Mouse (Mus musculus) spleen, adult 2 months (tissue): ENCODE measurements around the gene Plekha6. TPM values are rescaled to one million over a fixed set of nuclear protein-coding genes. Genes with fewer than 3 reads are reported as not detected.

Experiments
- DNase-seq, 2 experiments: peaks; one replicate each; pipeline versions ENCODE4 v3.0.0 to v3.0.0-alpha.2; 2012 to 2021; ENCODE audit warnings: low spot score in 2 of 2, low read depth in 1 of 2
- H3K27ac ChIP-seq: fragments of 200-500 bp; 2 replicates; pipeline ENCODE4 v1.5.1; 2012; ENCODE audit warnings: low read length, inconsistent platforms; ENCODE audit not compliant: insufficient read depth
- H3K27me3 ChIP-seq: fragments of 200-500 bp; 2 replicates; pipeline ENCODE4 v1.6.1; 2012; ENCODE audit warnings: mild to moderate bottlenecking, moderate library complexity, low read length, inconsistent platforms; ENCODE audit not compliant: control insufficient read depth, insufficient read depth
- H3K36me3 ChIP-seq: fragments of 200-500 bp; 2 replicates; pipeline ENCODE4 v1.6.1; 2012; ENCODE audit warnings: mild to moderate bottlenecking, low read length, inconsistent platforms; ENCODE audit not compliant: control insufficient read depth, insufficient read depth
- H3K4me1 ChIP-seq: fragments of 200-500 bp; 2 replicates; pipeline ENCODE4 v1.6.1; 2011; ENCODE audit warnings: inconsistent platforms; ENCODE audit not compliant: control insufficient read depth, insufficient read depth, insufficient read length
- H3K4me3 ChIP-seq: fragments of 200-500 bp; 2 replicates; pipeline ENCODE4 v1.5.1; 2011; ENCODE audit warnings: mild to moderate bottlenecking, inconsistent platforms; ENCODE audit not compliant: insufficient read depth, insufficient read length; ENCODE audit errors: extremely low read depth
- CTCF ChIP-seq: fragments of 200-500 bp; IDR thresholded peaks from 2 replicates; pipeline ENCODE4 v1.5.1; 2011; ENCODE audit warnings: mild to moderate bottlenecking, inconsistent platforms; ENCODE audit not compliant: insufficient read depth, insufficient read length, insufficient replicate concordance; ENCODE audit errors: extremely low read depth
- POLR2A ChIP-seq: fragments of 200-500 bp; IDR thresholded peaks from 2 replicates; pipeline ENCODE4 v1.6.1; 2011; ENCODE audit warnings: low read depth, low read length, inconsistent platforms
- WGBS: fragments of 180-500 bp; shearing (Covaris S2); methylation state at CpG from one replicate; pipeline ENCODE4 v1.1.7; 2018; 5-methylcytosine and 5-hydroxymethylcytosine counted together
- polyA plus RNA-seq: library from polyadenylated mRNA; depleted of rRNA; stranded (reverse); fragments of >200 nt; gene quantifications from 2 replicates; pipeline ENCODE4 v1.2.3, GENCODE M21; 2012

The Plekha6 gene
- polyA plus RNA-seq, 1 experiment, result 26.0 TPM

DNA sequence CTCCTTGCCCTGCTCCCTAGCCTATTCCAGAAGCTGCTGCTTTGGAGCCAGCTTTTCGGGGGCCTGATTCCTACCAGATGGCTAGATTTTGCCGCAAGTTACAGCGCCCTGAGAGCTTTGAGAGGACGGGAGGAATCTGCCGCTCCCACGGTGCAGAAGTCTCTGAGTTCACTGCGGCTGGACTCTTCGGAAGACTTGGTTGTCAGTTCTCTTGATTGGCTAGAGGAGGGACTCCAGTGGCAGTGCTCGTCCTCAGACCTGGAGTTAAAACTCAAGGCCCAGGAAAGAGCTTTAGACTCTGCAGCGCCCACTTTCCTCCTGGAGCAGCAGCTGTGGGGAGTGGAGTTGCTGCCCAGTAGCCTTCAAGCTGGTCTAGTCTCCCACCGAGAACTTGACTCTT is 32.1 kb upstream of the Plekha6 start:
- Histone ChIP-seq H3K36me3 (peaks cover 13% of the 10 kb centered on the region), H3K4me1 (no peaks in the 10 kb centered on the region), H3K27me3 (no peaks in the 10 kb centered on the region), H3K4me3 (peak overlapping the region; percentile 93), H3K27ac (peak overlapping the region; percentile 99)
- no peak for TF ChIP-seq POLR2A
- no peak for TF ChIP-seq CTCF
- under 1% methylated on average over 11 of the region's 11 CpGs for WGBS
- DNase-seq, result peak in 1 of 2 experiments; percentile 11

DNA sequence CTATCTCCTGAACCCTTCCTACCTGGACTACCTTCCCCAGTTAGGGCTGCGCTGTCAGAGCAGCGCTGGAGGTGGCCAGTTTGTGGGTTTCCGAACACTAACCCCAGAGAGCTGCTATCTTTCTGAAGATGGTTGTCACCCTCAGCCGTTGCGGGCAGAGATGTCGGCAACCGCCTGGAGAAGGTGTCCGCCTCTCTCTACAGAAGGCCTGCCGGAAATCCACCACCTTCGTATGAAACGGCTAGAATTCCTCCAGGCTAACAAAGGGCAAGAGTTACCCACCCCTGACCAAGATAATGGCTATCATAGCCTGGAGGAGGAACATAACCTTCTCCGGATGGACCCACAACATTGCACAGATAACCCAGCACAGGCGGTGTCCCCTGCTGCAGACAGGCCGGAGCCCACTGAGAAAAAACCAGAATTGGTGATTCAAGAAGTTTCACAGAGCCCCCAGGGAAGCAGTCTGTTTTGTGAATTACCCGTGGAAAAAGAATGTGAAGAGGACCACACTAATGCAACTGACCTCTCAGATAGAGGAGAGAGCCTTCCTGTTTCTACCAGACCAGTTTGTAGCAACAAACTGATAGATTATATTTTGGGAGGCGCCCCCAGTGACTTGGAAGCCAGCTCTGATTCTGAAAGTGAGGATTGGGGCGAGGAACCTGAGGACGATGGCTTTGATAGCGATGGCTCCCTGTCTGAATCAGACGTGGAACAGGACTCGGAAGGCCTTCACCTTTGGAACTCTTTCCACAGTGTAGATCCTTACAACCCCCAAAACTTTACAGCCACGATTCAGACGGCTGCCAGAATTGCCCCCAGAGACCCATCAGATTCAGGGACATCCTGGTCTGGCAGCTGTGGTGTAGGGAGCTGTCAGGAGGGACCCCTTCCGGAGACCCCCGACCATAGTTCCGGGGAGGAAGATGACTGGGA is 31.4 kb upstream of the Plekha6 start:
- WGBS, result 1% methylated on average over 26 of the region's 26 CpGs
- H3K27ac ChIP-seq, result peak overlapping the region; percentile 99
- DNase-seq, result peak in 1 of 2 experiments; percentile 8
- TF ChIP-seq POLR2A, result no peak
- TF ChIP-seq CTCF, result no peak
- H3K27me3 ChIP-seq, result no peaks in the 10 kb centered on the region
- H3K4me1 ChIP-seq, result no peaks in the 10 kb centered on the region
- H3K36me3 ChIP-seq, result peaks cover 19% of the 10 kb centered on the region
- H3K4me3 ChIP-seq, result peak overlapping the region; percentile 93

DNA sequence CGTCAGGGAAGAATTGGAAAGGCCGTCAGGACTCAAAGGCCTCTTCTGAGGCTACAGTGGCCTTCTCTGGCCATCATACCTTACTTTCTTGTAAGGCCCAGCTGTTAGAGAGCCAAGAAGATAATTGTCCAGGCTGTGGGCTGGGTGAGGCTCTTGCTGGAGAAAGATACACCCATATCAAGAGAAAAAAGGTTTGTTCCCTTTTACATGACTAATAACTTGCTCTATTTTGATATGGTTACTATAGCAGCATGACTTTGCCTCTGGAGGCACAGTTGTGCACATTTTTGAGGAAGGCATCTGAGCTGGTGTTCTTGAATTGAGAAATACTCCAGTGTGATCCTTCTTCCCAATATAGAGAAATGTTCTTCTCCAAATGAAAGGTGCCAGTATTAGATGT is 30.6 kb upstream of the Plekha6 start:
- Histone ChIP-seq H3K27me3 (no peaks in the 10 kb centered on the region), H3K4me1 (no peaks in the 10 kb centered on the region), H3K27ac (peak overlapping the region; percentile 99; the same call in 1 of the 2 replicates), H3K4me3 (peak overlapping the region; percentile 93), H3K36me3 (peaks cover 25% of the 10 kb centered on the region)
- 5% methylated on average over 2 of the region's 2 CpGs for WGBS
- DNase-seq, result no peak
- TF ChIP-seq CTCF, result no peak
- no peak for TF ChIP-seq POLR2A

GRCm38 (mm10) chr1:133134071-133134470 is 29.9 kb upstream of the Plekha6 start:
- peak overlapping the region; percentile 40; the same call in 1 of the 2 replicates for H3K27ac ChIP-seq
- DNase-seq, result no peak
- H3K4me3 ChIP-seq, result peak overlapping the region; percentile 67
- WGBS, result 3% methylated on average over 4 of the region's 4 CpGs
- H3K36me3 ChIP-seq, result peaks cover 31% of the 10 kb centered on the region
- TF ChIP-seq POLR2A, result no peak
- no peak for TF ChIP-seq CTCF
- H3K4me1 ChIP-seq, result no peaks in the 10 kb centered on the region
- H3K27me3 ChIP-seq, result no peaks in the 10 kb centered on the region

GRCm38 (mm10) chr1:133134881-133135280 is 29.1 kb upstream of the Plekha6 start:
- peaks cover 37% of the 10 kb centered on the region for H3K36me3 ChIP-seq
- H3K27me3 ChIP-seq, result no peaks in the 10 kb centered on the region
- no peaks in the 10 kb centered on the region for H3K4me1 ChIP-seq
- DNase-seq, result no peak
- 0% methylated on average over 4 of the region's 4 CpGs for WGBS
- no peak overlapping the region for H3K27ac ChIP-seq
- TF ChIP-seq CTCF, result no peak
- H3K4me3 ChIP-seq, result peak overlapping the region; percentile 45

- 14% methylated on average over 5 of the region's 5 CpGs for WGBS
Measured at GRCm38 (mm10) chr1:133135808-133136207, 28.2 kb upstream of the Plekha6 start.

DNA sequence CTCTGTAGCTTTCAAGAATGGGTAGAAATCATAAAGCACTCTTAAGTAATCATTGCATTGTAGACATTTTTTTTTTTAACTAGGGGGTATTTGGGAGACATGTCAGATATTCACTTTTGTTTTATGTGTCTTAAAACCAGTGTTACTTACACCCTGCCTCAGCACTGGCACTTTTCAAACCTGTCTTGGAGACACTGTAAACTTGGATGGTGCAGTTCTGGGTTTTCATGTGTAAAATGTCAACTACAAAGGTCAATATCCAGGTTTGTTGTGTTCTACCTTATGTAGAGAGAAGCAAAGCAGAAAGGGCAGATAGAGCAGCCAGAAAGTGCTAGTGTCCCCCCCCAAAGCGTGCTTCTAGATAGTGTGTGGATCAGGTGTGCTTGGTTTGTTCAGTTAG is 25.6 kb upstream of the Plekha6 start:
- H3K27ac ChIP-seq, result no peak overlapping the region
- 92% methylated on average over 1 of the region's 1 CpGs for WGBS
- TF ChIP-seq CTCF, result no peak
- no peak for TF ChIP-seq POLR2A
- H3K27me3 ChIP-seq, result no peaks in the 10 kb centered on the region
- no peaks in the 10 kb centered on the region for H3K4me1 ChIP-seq
- no peak overlapping the region for H3K4me3 ChIP-seq
- H3K36me3 ChIP-seq, result peaks cover 41% of the 10 kb centered on the region
- DNase-seq, result no peak

More at GRCm38 (mm10) chr1:133135808-133136207, 28.2 kb upstream of the Plekha6 start:
- Histone ChIP-seq H3K27me3 (no peaks in the 10 kb centered on the region), H3K27ac (no peak overlapping the region), H3K4me3 (peak overlapping the region; percentile 18; the same call in 1 of the 2 replicates), H3K4me1 (no peaks in the 10 kb centered on the region), H3K36me3 (peaks cover 44% of the 10 kb centered on the region)
- TF ChIP-seq POLR2A (no peak), CTCF (no peak)
- DNase-seq, result no peak
